Mouse (Mus musculus): ENCODE results near the gene Gm21800. TPM values are rescaled to one million over a fixed set of nuclear protein-coding genes. Genes with fewer than 3 reads are reported as not detected.
"Not testable (repeated sequence)": the region's sequence is repeated elsewhere in the genome, so short reads cannot be mapped to it uniquely, and the experiment has no call there.

Gene Gm21800
- total RNA-seq (2021), result not detected
- long read RNA-seq, experiment 1, result 0 reads
- long read RNA-seq, experiment 2, result 0 reads

DNA sequence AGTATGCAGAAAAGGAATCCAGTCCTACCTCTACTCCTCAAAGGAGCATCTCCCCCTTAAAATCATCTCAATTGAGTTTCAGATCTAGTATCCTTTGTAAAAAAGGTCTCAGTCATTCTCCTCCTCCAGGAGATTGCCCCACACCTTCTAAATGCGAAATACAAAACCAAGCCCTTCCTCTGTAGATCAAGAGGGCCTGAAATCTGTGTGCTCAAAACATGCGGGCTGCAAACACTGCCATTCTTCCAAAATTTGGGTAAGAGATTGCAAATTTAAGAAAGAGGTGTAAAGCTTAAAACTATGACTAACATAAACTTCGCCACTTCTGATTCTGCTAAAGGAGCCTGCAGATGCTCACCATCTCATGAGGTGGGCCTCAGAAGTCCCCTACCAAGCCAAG is at the start of gene Gm21800:
Gm21800 (plus strand) TSS at position 301 of the 400 bp plus-strand sequence.
- DNase-seq (ENCODE audit: low spot score in 2 of 2), result not testable (repeated sequence)

Measured in adrenal gland, adult 18-20 months (tissue).